Mouse (Mus musculus) cerebellum, adult 9-10 months (tissue): ENCODE measurements at regions not wholly inside any gene's neighbourhood (a gene's known extent, or its start where the extent isn't known, plus 50 kb on each side); places are given as distances from the start of the nearest gene placed in this dataset.

Experiments used
- DNase-seq: peaks from one replicate; pipeline ENCODE4 v3.0.0; 2022

- DNase-seq = no peak
Observed at GRCm38 (mm10) chr10:60888541-60888940, 57.2 kb upstream of the Unc5b start.

GRCm38 (mm10) chr10:60885348-60886275 lies 54.2 kb upstream of the Unc5b start:
- DNase-seq = no peak

- no peak for DNase-seq
Observed at GRCm38 (mm10) chr10:60884806-60885205, 53.4 kb upstream of the Unc5b start.
